Comparison of ENCODE assay signal across 16 mouse cellular contexts in the genomic region with DNA sequence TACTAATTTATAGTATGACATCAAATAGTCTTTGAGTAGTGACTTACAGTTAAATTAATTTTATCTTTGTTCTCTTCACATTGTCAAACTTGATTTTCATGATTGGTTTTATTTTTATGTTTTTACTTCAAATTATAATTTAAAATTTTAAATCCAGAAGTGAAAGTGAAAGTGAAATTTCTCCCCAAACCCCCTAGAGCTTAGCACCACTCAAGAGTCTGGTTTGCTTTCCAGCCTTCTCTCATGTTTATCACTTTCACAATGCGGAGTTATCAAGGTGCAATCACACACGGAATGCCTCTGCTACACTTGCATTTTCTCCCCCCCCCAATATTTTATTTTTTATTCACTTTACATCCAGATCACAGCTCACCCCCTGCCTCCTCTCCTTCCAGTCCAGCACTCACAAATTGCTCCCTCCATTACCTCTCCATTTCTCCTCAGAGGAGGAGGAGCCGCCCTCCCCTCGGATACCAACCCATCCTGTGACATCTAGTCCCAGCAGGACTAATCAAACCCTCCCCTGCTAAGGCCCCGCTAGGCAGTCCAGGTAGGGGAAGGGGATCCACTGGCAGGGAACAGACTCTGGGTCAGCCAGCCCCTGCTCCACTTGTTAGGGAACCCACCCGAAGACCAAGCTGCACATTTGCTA. TPM values are rescaled to one million over a fixed set of nuclear protein-coding genes. Genes with fewer than 3 reads are reported as not detected.
DNase-seq lines count a peak whose midpoint lies in the region; ATAC-seq lines count a peak whose summit lies in the region.
"Had no signal": no experiment of that assay in that cellular context is flagged by ENCODE, and none has a peak within 500 bp of the region (broad histone marks: within the 10 kb centered on the region; RNA-seq: fewer than 3 reads in every experiment).

No protein-coding gene starts in this region.

- intact Hi-C loops in heart, postnatal 10 days (cut with DNase I): no loop called here

- peak; percentile 90 for DNase-seq in heart, adult 11 months
- no peak for DNase-seq in heart, postnatal 10 days
- peak; percentile 16 for DNase-seq in thymus, postnatal 0 days (ENCODE audit: low spot score)
- DNase-seq in thymus, postnatal 10 days (ENCODE audit: low spot score in 2 of 2): no peak
- peak; percentile 14 for DNase-seq in thymus, postnatal 25 days
- DNase-seq in lung, postnatal 14 days: no peak
- DNase-seq in layer of hippocampus, postnatal 25 days (ENCODE audit: extremely low spot score in 1 of 2, low spot score in 1 of 2): no peak
- DNase-seq: adrenal gland, postnatal 25 days; cerebellum, adult 9-10 months; heart, adult 18-20 months; heart, postnatal 14 days; kidney, adult 8-10 months; kidney, postnatal 14 days; left cerebral cortex, postnatal 4 days had no signal

- peak; percentile 42 for ATAC-seq in activated CD4-positive, CD25-positive, alpha-beta regulatory T cell, adult 4 months
- ATAC-seq: forebrain, embryonic 14.5 days had no signal

RNA-seq across cellular contexts. Expression of gene Ppp2r1b, which starts 59.2 kb away (rescaled TPM):
- total RNA-seq in heart, postnatal 10 days (2021): 10 to 100 TPM; 14.7 to 16.4 TPM
- polyA plus RNA-seq in thymus, postnatal 0 days (2015; fragmentation: Nextera tagmentation; extraction: Ambion mirVana): 47.0 and 48.7 TPM in 2 replicates
- 10 to 100 TPM; 59.3 to 72.1 TPM for polyA plus RNA-seq in activated CD4-positive, CD25-positive, alpha-beta regulatory T cell, adult 4 months (2017; shearing (Covaris generic))
- 10 to 100 TPM; 17.2 to 17.4 TPM for total RNA-seq in layer of hippocampus, postnatal 25 days (2021)

Comparison
In these comparisons a context has a peak if more than half of its experiments do, and no peak if none do; other contexts are left out.
1. DNase-seq: peak in heart, adult 11 months (single experiment), thymus, postnatal 0 days (single experiment) and thymus, postnatal 25 days (single experiment); none in heart, postnatal 10 days (0 of 2), thymus, postnatal 10 days (0 of 2), lung, postnatal 14 days (single experiment) and layer of hippocampus, postnatal 25 days (0 of 2).